Mouse (Mus musculus): ENCODE measurements at regions not wholly inside any gene's neighbourhood (a gene's known extent, or its start where the extent isn't known, plus 50 kb on each side); places are given as distances from the start of the nearest gene placed in this dataset.
A peak's percentile ranks its signal among the peaks of the same experiment; 100 is the strongest.

DNA sequence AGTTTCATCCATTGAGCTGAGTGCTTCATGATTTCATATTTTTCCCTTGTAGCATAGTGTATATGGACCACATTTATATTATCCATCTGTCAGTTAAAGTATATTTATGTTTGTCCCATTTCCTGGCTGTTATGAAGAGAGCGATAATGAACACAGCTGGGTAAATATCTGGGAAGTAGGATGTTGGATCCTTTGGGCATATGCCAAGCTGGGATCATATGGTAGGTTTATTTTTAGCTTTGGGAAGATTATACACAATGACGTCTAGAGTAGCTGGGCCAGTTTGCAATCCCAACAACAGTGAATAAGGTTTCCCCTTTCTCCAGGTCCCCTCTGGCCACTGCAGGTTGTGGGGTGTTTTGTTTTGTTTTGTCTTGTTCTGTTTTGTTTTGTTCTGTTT lies 164.5 kb downstream of the Gm765 start:
- Histone ChIP-seq H3K9me3 (no peaks in the 10 kb centered on the region), H3K4me1 (no peaks in the 10 kb centered on the region), H3K27ac (no peak overlapping the region), H3K36me3 (no peaks in the 10 kb centered on the region), H3K4me3 (no peak overlapping the region), H3K27me3 (ENCODE audit: insufficient read depth, poor library complexity, severe bottlenecking) (no peaks in the 10 kb centered on the region)
- DNase-seq (ENCODE audit: low spot score), result no peak
- WGBS, result 45% methylated on average over 2 of the region's 2 CpGs

DNA sequence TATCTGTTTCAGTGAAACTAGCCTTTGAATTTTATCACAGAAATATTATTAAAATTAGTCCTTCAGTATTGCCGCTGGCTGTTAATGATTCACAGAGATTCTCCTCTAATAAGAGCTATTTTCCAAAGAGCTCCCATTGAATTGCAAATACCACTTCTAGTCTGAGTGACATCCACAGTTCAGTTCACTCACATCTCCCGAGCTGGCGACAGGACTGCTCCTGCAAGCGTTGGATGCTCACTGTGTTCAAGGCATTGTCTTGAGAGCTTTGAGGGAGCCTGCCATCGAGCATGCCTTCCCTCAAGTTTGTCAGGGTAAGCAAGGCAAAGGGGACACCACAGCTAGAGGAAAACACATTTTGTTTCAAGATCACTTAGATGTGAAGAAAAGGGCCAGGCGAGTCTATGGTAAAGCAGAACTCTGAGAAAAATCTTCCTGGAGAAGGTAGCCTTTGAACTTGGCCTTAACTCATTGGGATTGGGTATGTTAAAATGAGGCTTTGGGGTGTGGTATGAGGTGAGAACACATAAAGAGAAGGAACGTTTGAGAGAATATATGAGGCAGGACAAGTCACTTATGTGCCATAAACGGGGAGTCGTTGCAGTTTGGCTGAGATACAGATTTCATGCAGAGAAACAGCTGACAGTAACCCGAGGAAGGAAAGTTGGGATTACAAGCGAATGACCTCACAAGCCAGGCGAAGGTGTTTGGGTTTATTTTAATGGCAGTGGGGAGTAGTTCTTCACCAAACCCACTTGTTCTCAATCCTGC lies 193.3 kb downstream of the Gm765 start:
- no peaks in the 10 kb centered on the region for H3K27me3 ChIP-seq (ENCODE audit: insufficient read depth, poor library complexity, severe bottlenecking)
- H3K9me3 ChIP-seq, result no peaks in the 10 kb centered on the region
- DNase-seq (ENCODE audit: low spot score), result no peak
- H3K36me3 ChIP-seq, result no peaks in the 10 kb centered on the region
- no peaks in the 10 kb centered on the region for H3K4me1 ChIP-seq
- WGBS, result 74% methylated on average over 12 of the region's 12 CpGs
- H3K27ac ChIP-seq, result no peak overlapping the region
- no peak overlapping the region for H3K4me3 ChIP-seq

DNA sequence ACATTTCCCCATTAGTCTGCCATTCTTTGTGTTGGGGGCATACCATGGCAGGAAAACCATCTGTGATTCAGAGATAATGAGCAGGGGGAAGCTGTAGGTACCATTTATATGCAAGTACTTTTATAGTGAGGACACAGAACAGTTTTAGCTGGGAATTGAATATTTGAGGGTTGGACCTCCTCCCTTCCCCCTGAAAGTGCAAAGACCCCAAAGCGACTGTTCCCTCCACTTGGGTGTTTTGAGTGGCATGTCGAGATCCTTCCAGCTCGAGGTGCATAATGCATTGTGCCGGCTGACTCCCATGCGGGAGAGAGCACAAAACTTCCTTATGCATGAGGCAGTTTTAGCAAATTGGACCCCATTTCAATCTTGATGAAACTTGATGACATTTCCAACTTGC lies 194.7 kb downstream of the Gm765 start:
- no peak for DNase-seq (ENCODE audit: low spot score)
- Histone ChIP-seq H3K36me3 (no peaks in the 10 kb centered on the region), H3K4me3 (no peak overlapping the region), H3K27ac (no peak overlapping the region), H3K9me3 (no peaks in the 10 kb centered on the region), H3K4me1 (no peaks in the 10 kb centered on the region), H3K27me3 (ENCODE audit: insufficient read depth, poor library complexity, severe bottlenecking) (no peaks in the 10 kb centered on the region)
- WGBS, result 86% methylated on average over 5 of the region's 5 CpGs

DNA sequence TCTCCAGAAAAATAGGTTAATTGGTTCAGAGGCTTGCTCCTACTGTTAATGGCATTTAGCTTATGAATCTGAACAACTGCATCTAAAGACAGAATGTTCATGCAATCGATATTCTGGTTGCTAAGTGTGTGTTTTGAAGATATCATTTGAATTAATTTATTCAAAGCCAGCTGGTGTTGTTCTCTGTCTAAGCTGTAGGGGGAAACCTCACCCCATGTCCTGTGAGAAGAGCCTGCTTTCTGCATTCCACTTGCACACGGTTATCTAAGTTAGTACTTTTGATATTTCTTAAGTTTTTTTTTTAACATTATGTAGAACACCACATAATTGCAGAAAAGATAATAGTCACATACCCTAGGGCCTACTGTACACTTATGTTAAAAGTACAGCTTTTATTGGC lies 209.6 kb downstream of the Gm765 start:
- DNase-seq (ENCODE audit: low spot score), result no peak
- Histone ChIP-seq H3K4me3 (no peak overlapping the region), H3K27ac (no peak overlapping the region), H3K9me3 (no peaks in the 10 kb centered on the region), H3K27me3 (ENCODE audit: insufficient read depth, poor library complexity, severe bottlenecking) (no peaks in the 10 kb centered on the region), H3K4me1 (no peaks in the 10 kb centered on the region), H3K36me3 (no peaks in the 10 kb centered on the region)
- 26% methylated on average over 2 of the region's 2 CpGs for WGBS

DNA sequence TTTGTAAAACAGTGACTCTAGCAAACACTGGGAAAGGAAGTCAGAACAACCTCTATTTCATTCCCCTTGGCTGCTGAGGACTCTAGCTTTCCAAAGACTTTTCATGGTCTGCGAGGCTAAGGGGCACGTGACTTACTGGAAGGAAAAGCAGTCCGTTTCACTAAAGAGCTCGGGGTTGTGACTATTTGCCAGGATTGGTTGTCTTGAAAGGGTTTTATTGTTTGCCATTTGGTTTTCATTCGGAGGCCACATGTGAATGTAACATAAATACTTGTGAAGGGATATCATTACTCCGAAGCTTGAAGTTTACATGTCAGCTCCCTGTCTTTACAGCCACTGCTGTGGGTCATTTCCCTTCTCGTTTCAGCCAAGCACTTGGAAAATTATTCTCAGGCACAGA lies 217.1 kb downstream of the Gm765 start:
- Histone ChIP-seq H3K4me3 (no peak overlapping the region), H3K4me1 (no peaks in the 10 kb centered on the region), H3K27me3 (ENCODE audit: insufficient read depth, poor library complexity, severe bottlenecking) (no peaks in the 10 kb centered on the region), H3K27ac (no peak overlapping the region), H3K9me3 (no peaks in the 10 kb centered on the region), H3K36me3 (no peaks in the 10 kb centered on the region)
- DNase-seq (ENCODE audit: low spot score), result no peak
- 78% methylated on average over 7 of the region's 7 CpGs for WGBS

DNA sequence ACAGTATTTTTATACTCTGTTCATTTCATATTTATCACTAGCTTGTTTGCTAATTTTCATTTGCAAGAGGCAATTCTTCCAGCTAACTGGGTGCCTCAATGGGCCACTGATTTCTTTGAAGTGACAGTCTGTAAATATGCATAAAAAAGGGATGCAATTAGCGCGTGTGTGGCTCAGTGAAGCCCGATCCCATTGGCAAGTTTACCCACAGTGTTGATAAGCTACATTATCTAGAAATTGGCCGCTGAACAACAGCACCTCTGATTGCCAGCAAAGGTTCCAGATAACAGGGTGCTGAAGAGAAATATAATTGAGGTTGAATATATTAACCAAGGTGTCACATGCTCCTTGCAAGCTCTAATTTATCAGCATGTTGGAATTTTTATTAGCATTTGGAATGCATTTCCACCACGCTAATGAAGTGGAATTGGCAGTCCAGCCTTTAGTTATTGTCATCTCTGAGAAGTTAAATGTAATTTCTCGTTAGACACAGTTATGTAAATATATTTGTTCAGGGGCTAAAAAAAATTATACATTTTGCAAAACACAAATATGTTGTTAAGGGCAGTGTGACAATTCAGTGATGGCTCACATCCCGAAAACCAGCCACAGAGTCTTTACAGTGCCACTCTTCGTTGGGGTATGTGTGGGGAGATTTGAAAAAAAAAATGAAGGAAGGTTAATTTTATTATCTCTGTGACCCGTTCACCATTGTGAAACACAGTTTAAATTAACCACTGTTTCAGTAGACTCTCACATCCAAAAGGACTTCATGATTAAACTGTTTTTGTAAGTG lies 224.0 kb downstream of the Gm765 start:
- no peak for DNase-seq (ENCODE audit: low spot score)
- Histone ChIP-seq H3K4me3 (no peak overlapping the region), H3K27me3 (ENCODE audit: insufficient read depth, poor library complexity, severe bottlenecking) (no peaks in the 10 kb centered on the region), H3K36me3 (no peaks in the 10 kb centered on the region), H3K4me1 (peaks cover 13% of the 10 kb centered on the region), H3K27ac (no peak overlapping the region), H3K9me3 (no peaks in the 10 kb centered on the region)
- WGBS, result 54% methylated on average over 9 of the region's 9 CpGs

DNA sequence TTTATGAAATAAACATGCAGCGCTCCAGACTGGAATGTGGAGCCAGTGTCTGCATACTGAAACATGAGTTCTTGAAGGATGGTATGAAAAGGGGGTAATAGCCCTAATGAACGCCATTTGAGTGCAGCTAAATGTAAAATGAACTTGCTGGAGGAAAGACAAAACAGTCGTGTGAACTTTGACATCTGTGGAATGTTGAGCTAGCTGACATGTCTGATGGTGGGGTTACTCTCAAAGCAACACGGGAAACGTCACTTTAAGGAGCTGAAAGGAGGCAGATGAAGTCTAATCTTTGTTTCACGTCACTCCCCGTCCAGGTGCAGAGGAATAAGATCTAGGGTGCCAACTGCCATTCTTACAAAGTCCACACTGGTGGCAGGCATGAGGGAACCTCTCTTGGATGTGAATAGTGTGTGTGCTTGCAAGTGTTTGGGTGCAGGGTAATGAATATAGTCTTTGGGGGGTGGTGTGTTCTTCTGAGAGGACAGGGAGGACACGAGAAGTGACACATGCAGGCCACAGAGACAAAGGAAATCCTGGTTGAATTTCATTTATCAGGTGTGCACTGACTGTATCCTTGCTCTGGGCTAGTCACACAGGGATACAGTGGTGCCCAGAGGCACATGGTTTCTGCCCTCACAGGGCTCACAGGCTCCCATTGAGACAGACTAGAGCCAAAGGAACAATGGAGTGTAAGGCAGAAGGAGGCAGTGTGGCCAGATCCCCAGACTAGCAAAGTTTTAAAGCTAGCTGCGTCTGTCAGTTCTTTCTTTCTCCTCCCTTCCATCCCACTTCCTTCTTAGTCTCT lies 228.0 kb downstream of the Gm765 start:
- WGBS, result 23% methylated on average over 9 of the region's 9 CpGs
- peaks cover 14% of the 10 kb centered on the region for H3K4me1 ChIP-seq
- H3K27ac ChIP-seq, result peak overlapping the region; percentile 56
- H3K27me3 ChIP-seq (ENCODE audit: insufficient read depth, poor library complexity, severe bottlenecking), result no peaks in the 10 kb centered on the region
- H3K4me3 ChIP-seq, result no peak overlapping the region
- no peak for DNase-seq (ENCODE audit: low spot score)
- H3K9me3 ChIP-seq, result no peaks in the 10 kb centered on the region
- H3K36me3 ChIP-seq, result no peaks in the 10 kb centered on the region

DNA sequence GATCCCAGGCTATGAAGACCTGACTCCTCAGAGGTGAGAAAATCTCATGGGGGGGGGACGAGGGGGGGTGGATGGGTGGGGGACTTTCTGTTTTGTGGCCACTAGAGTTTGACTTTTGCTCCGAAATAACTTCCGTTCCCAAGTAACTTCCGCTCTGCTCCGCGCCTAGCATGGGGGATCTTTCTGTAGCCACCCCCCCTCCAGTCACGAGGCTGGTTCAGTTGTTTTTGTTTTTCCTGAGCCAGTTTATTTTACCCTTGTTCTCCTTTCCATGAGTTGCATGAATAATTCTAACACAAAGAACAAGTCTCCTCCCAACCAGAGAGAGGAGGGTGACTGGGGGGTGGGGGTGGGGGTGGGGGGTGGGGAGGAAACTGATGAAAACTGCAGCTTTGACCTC lies 228.8 kb downstream of the Gm765 start:
- H3K4me3 ChIP-seq, result peak overlapping the region; percentile 24; the same call in 1 of the 2 replicates
- no peaks in the 10 kb centered on the region for H3K27me3 ChIP-seq (ENCODE audit: insufficient read depth, poor library complexity, severe bottlenecking)
- H3K27ac ChIP-seq, result peak overlapping the region; percentile 74
- DNase-seq (ENCODE audit: low spot score), result no peak
- no peaks in the 10 kb centered on the region for H3K36me3 ChIP-seq
- H3K4me1 ChIP-seq, result peaks cover 14% of the 10 kb centered on the region
- no peaks in the 10 kb centered on the region for H3K9me3 ChIP-seq
- WGBS, result 17% methylated on average over 7 of the region's 7 CpGs

DNA sequence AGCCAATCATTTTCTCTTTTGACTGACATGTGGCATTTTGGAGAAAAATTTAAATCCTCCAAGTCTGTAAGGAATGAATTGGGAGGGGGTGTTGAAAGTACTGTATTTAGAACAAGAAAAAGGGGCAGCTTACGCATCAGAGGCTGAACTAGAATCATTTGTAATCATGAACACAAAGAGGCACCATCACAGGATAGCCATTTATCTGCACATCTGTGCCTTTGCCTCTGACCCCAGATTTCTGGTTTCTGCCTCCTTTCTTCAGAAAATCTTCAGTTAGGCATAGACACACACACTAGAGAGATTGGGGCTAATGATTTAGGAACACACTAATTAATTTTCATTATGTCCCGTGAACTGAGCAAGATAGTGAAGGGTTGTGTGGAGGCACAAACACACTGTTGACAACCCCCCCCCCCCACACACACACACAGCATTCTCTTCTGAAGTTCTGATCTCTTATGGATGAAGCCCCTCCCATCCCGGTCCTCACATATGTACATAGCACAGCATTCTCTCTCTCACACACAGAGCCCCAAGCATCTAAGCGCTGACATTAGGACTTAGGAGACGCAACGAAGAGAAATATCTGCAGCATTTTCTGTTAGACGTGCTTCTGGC lies 229.9 kb downstream of the Gm765 start:
- no peaks in the 10 kb centered on the region for H3K36me3 ChIP-seq
- peaks cover 14% of the 10 kb centered on the region for H3K4me1 ChIP-seq
- WGBS, result 72% methylated on average over 7 of the region's 7 CpGs
- no peak overlapping the region for H3K4me3 ChIP-seq
- H3K27ac ChIP-seq, result no peak overlapping the region
- no peaks in the 10 kb centered on the region for H3K9me3 ChIP-seq
- DNase-seq (ENCODE audit: low spot score), result no peak
- H3K27me3 ChIP-seq (ENCODE audit: insufficient read depth, poor library complexity, severe bottlenecking), result no peaks in the 10 kb centered on the region

DNA sequence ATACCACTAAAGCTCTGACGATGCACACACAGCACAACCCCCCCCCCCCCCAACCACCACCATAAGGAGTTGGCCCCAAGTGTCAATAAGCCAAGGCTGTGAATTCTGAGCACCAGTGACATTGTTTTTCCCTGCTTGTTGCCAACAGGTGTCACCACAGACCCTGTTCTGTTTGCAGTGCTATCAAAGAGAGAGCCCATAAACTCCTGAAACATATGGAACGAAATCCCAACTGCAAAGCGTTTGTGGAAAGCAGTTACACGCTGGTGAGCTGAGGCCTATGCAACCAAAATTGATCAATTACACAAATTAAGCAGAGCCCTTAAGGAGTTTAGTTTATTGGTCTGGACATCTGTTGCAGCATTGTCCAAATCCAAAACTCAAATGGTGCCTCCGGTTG lies 235.4 kb downstream of the Gm765 start:
- Histone ChIP-seq H3K36me3 (no peaks in the 10 kb centered on the region), H3K27ac (no peak overlapping the region), H3K4me1 (no peaks in the 10 kb centered on the region), H3K4me3 (no peak overlapping the region), H3K27me3 (ENCODE audit: insufficient read depth, poor library complexity, severe bottlenecking) (no peaks in the 10 kb centered on the region), H3K9me3 (no peaks in the 10 kb centered on the region)
- DNase-seq (ENCODE audit: low spot score), result no peak
- WGBS, result 70% methylated on average over 5 of the region's 5 CpGs

DNA sequence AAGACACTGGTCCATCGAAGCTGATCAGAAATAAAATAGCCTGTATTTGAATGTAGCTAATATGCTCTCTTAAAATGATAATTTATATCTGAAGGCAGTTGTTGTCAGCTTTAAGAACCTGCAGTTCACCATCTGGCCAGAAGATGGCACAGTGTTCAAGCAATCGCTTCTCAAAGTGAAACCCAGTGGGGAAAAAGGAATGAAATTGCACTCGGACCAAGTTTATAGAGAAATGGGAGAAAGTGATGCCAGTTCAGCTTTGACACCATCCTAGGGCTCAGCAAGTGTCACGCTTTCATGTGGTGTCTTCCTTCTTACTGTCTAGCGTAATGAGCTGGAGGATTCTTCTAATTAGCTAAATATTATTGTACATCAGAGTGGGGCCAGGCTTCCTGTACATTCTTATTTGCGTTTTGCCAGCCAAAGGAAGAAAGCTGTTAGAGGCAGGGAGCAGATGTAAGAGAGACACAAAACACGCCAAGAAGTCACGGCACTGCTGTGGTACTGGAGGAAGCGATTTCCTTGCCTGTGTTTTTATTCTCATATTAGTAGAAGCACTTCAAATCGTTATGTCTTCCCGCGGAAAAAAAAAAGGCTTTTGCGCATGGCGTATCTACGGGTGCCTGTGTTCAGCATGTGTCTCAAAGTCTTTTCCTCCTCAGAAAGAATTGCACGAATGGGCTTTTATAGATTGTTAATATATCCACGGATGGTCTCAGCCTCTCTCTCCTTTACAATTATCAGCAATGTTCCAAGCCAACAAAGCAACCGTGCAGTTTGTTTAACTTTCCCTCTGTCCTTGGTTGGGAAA lies 237.1 kb downstream of the Gm765 start:
- 58% methylated on average over 18 of the region's 18 CpGs for WGBS
- Histone ChIP-seq H3K36me3 (no peaks in the 10 kb centered on the region), H3K4me1 (no peaks in the 10 kb centered on the region), H3K27ac (no peak overlapping the region; the same call in 1 of the 2 replicates), H3K9me3 (no peaks in the 10 kb centered on the region), H3K4me3 (peak overlapping the region; percentile 43), H3K27me3 (ENCODE audit: insufficient read depth, poor library complexity, severe bottlenecking) (no peaks in the 10 kb centered on the region)
- no peak for DNase-seq (ENCODE audit: low spot score)

DNA sequence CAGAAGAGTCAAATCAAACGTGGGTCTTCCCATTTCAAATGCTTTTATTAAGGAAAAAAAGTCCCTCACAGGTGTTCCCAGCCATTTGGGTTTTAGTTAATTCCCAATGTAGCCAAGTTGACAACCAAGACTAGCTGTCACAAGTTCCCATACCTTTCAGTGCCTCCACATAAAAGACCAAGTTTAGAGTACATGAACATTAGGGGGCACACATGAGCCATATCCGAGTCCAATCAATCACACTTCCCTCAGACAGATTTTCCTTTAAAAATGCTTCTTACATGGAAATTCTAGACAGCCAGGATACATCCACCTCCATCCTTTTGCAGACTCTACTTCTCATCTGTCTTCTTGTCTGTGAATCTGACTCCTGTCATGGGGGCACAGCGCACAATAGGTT lies 238.1 kb downstream of the Gm765 start:
- no peak for DNase-seq (ENCODE audit: low spot score)
- Histone ChIP-seq H3K4me3 (no peak overlapping the region), H3K4me1 (no peaks in the 10 kb centered on the region), H3K9me3 (no peaks in the 10 kb centered on the region), H3K36me3 (no peaks in the 10 kb centered on the region), H3K27me3 (ENCODE audit: insufficient read depth, poor library complexity, severe bottlenecking) (no peaks in the 10 kb centered on the region), H3K27ac (no peak overlapping the region)
- 51% methylated on average over 3 of the region's 3 CpGs for WGBS
